Mouse (Mus musculus) stomach, embryonic 14.5 days (tissue): Measurements from ENCODE around the gene Hcfc1. TPM values are rescaled to one million over a fixed set of nuclear protein-coding genes. Genes with fewer than 3 reads are reported as not detected.

Experiments used
- ATAC-seq: fragments of 200-750 bp; cut with Nextera tagmentation; 2 replicates; pipeline ENCODE4 v1.8.0; 2017; ENCODE audit warnings: low read depth, moderate TSS enrichment; ENCODE audit not compliant: insufficient number of reproducible peaks, insufficient read depth, low FRiP score
- H3K27ac ChIP-seq: fragments of 300-500 bp; sonication (generic); 2 replicates; pipeline ENCODE4 v1.5.1; 2014; ENCODE audit warnings: mild to moderate bottlenecking, low read length, moderate library complexity, mixed read lengths
- H3K27me3 ChIP-seq: fragments of 300-500 bp; sonication (generic); 2 replicates; pipeline ENCODE4 v1.6.1; 2014; ENCODE audit warnings: low read length, control low read depth, mixed read lengths; ENCODE audit not compliant: control insufficient read depth, insufficient read depth
- H3K36me3 ChIP-seq: fragments of 300-500 bp; sonication (generic); 2 replicates; pipeline ENCODE4 v1.6.1; 2014; ENCODE audit warnings: mild to moderate bottlenecking, control low read depth, low read length, moderate library complexity, mixed read lengths; ENCODE audit not compliant: control insufficient read depth, insufficient read depth
- H3K4me1 ChIP-seq: fragments of 300-500 bp; sonication (generic); 2 replicates; pipeline ENCODE4 v1.6.1; 2014; ENCODE audit warnings: low read length, control low read depth, mixed read lengths; ENCODE audit not compliant: control insufficient read depth, insufficient read depth
- H3K4me2 ChIP-seq: fragments of 300-500 bp; sonication (generic); replicated peaks from 2 replicates; pipeline ENCODE4 v1.6.1; 2014; ENCODE audit warnings: low read depth, low read length, control low read depth
- H3K4me3 ChIP-seq: fragments of 300-500 bp; sonication (generic); 2 replicates; pipeline ENCODE4 v1.5.1; 2014; ENCODE audit warnings: low read depth, low read length, control low read depth
- H3K9ac ChIP-seq: fragments of 300-500 bp; sonication (generic); replicated peaks from 2 replicates; pipeline ENCODE4 v1.6.1; 2014; ENCODE audit warnings: low read depth, mild to moderate bottlenecking, control low read depth, low read length, moderate library complexity, mixed read lengths
- H3K9me3 ChIP-seq: fragments of 300-500 bp; sonication (generic); 2 replicates; pipeline ENCODE4 v1.6.1; 2016; ENCODE audit warnings: low read depth, low read length, control low read depth; ENCODE audit not compliant: control insufficient read depth
- WGBS: fragments of 180-500 bp; shearing (Covaris S2); extraction: QIAGEN DNeasy Blood & Tissue Kit; methylation state at CpG from one replicate; pipeline ENCODE4 v1.1.7; 2014; 5-methylcytosine and 5-hydroxymethylcytosine counted together
- polyA plus RNA-seq: library from polyadenylated mRNA; unstranded; fragments of >200 nt; fragmentation: Nextera tagmentation; extraction: Ambion mirVana; gene quantifications from 2 replicates; pipeline ENCODE4 v1.2.1, GENCODE M21; 2014

Gene Hcfc1
- polyA plus RNA-seq: 73.9 and 80.1 TPM in 2 replicates

- H3K9me3 ChIP-seq: no peaks in the 10 kb centered on the region
- H3K27me3 ChIP-seq: no peaks in the 10 kb centered on the region
- 0 out of 2 replicates have a peak, but pooled peaks cover 3% of the 10 kb centered on the region for H3K4me1 ChIP-seq
- no peaks in the 10 kb centered on the region; the same call in 1 of the 2 replicates for H3K36me3 ChIP-seq
- peak within 1 kb of the TSS; percentile 58 for H3K4me2 ChIP-seq
- H3K9ac ChIP-seq: peak within 1 kb of the TSS; percentile 65
- 15% methylated on average over 57 of the region's 58 CpGs for WGBS
- H3K27ac ChIP-seq: peak within 1 kb of the TSS; percentile 99
- H3K4me3 ChIP-seq: peak within 1 kb of the TSS; percentile 62
- peak; percentile 81 for ATAC-seq
Measured at GRCm38 (mm10) chrX:73966248-73967176, at the start of gene Hcfc1. Hcfc1 (minus strand) TSS chrX:73966357.

GRCm38 (mm10) chrX:74014597-74014996 lies 48.4 kb upstream of the Hcfc1 start:
- Histone ChIP-seq H3K36me3 (no peaks in the 10 kb centered on the region; the same call in 1 of the 2 replicates), H3K27me3 (no peaks in the 10 kb centered on the region), H3K4me1 (no peaks in the 10 kb centered on the region), H3K4me3 (no peak overlapping the region), H3K4me2 (no peak overlapping the region), H3K27ac (no peak overlapping the region), H3K9me3 (no peaks in the 10 kb centered on the region), H3K9ac (no peak overlapping the region)
- ATAC-seq: no peak
- 91% methylated on average over 1 of the region's 1 CpGs for WGBS

GRCm38 (mm10) chrX:74008063-74008462 lies 41.9 kb upstream of the Hcfc1 start:
- Histone ChIP-seq H3K9ac (no peak overlapping the region), H3K4me1 (no peaks in the 10 kb centered on the region), H3K27me3 (no peaks in the 10 kb centered on the region), H3K27ac (no peak overlapping the region), H3K4me2 (no peak overlapping the region), H3K4me3 (no peak overlapping the region), H3K36me3 (no peaks in the 10 kb centered on the region), H3K9me3 (no peaks in the 10 kb centered on the region)
- no peak for ATAC-seq
- WGBS: 47% methylated on average over 8 of the region's 8 CpGs

DNA sequence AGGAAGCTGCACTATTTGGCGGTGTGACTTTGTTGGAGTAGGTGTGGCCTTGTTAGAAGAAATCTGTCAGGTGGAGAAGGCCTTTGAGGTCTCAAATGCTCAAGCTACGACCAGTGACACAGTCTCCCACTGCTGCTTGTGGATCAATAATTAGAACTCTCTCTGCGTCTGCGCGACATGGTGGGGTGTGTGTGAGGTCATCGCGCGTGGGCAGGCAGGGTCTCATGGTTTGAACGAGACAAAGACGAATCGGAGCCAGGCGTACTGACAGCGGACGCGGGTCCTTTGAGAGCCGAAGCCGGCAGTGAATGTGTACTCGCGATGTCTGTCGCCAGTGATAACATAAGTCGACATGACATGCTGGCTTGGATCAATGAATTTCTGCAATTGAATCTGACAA lies 40.2 kb upstream of the Hcfc1 start:
- Histone ChIP-seq H3K4me3 (no peak overlapping the region), H3K27me3 (no peaks in the 10 kb centered on the region), H3K9ac (no peak overlapping the region), H3K36me3 (no peaks in the 10 kb centered on the region), H3K9me3 (no peaks in the 10 kb centered on the region), H3K4me2 (no peak overlapping the region), H3K4me1 (no peaks in the 10 kb centered on the region), H3K27ac (no peak overlapping the region)
- ATAC-seq: no peak
- WGBS: 76% methylated on average over 21 of the region's 21 CpGs

- Histone ChIP-seq H3K9me3 (no peaks in the 10 kb centered on the region), H3K27ac (no peak overlapping the region), H3K4me2 (no peak overlapping the region), H3K4me1 (no peaks in the 10 kb centered on the region), H3K4me3 (no peak overlapping the region), H3K9ac (no peak overlapping the region), H3K27me3 (no peaks in the 10 kb centered on the region), H3K36me3 (no peaks in the 10 kb centered on the region)
- WGBS: 68% methylated on average over 2 of the region's 2 CpGs
- no peak for ATAC-seq
Measured at GRCm38 (mm10) chrX:74003644-74004043, 37.5 kb upstream of the Hcfc1 start.

- H3K36me3 ChIP-seq: no peaks in the 10 kb centered on the region
- no peak overlapping the region for H3K27ac ChIP-seq
- H3K27me3 ChIP-seq: no peaks in the 10 kb centered on the region
- H3K4me1 ChIP-seq: no peaks in the 10 kb centered on the region
- H3K9me3 ChIP-seq: no peaks in the 10 kb centered on the region
- H3K4me3 ChIP-seq: no peak overlapping the region
- ATAC-seq: no peak
- WGBS: 79% methylated on average over 3 of the region's 3 CpGs
- H3K9ac ChIP-seq: no peak overlapping the region
- no peak overlapping the region for H3K4me2 ChIP-seq
Measured at GRCm38 (mm10) chrX:74001024-74001423, 34.9 kb upstream of the Hcfc1 start.

GRCm38 (mm10) chrX:73998911-73999869 lies 33.0 kb upstream of the Hcfc1 start:
- 26% methylated on average over 8 of the region's 8 CpGs for WGBS
- Histone ChIP-seq H3K9ac (no peak overlapping the region), H3K4me2 (no peak overlapping the region), H3K27me3 (no peaks in the 10 kb centered on the region), H3K4me1 (no peaks in the 10 kb centered on the region), H3K4me3 (no peak overlapping the region), H3K9me3 (no peaks in the 10 kb centered on the region), H3K36me3 (no peaks in the 10 kb centered on the region), H3K27ac (no peak overlapping the region; the same call in 1 of the 2 replicates)
- peak; percentile 67; the same call in 1 of the 2 replicates for ATAC-seq

GRCm38 (mm10) chrX:73977783-73978182 lies 11.6 kb upstream of the Hcfc1 start:
- WGBS: 67% methylated on average over 1 of the region's 1 CpGs
- H3K27me3 ChIP-seq: no peaks in the 10 kb centered on the region
- H3K4me3 ChIP-seq: no peak overlapping the region
- no peak for ATAC-seq
- H3K4me2 ChIP-seq: no peak overlapping the region
- no peak overlapping the region for H3K27ac ChIP-seq
- H3K4me1 ChIP-seq: no peaks in the 10 kb centered on the region
- H3K9me3 ChIP-seq: no peaks in the 10 kb centered on the region
- H3K9ac ChIP-seq: no peak overlapping the region
- no peaks in the 10 kb centered on the region for H3K36me3 ChIP-seq
